Mouse (Mus musculus) CD4-positive, CD25-positive, alpha-beta regulatory T cell, adult 4 months (primary cell): ENCODE results near the gene Dap. TPM values are rescaled to one million over a fixed set of nuclear protein-coding genes. Genes with fewer than 3 reads are reported as not detected.

Experiments used
- ATAC-seq: one replicate; pipeline ENCODE4 v1.8.0; 2017
- polyA plus RNA-seq, 2 experiments: library from polyadenylated mRNA; unstranded; fragments of 100-300 nt; shearing (Covaris generic); gene quantifications; one replicate each; pipeline ENCODE4 v1.2.1; 2017

Dap gene
- 10 to 100 TPM; 61.6 to 81.6 TPM for polyA plus RNA-seq

DNA sequence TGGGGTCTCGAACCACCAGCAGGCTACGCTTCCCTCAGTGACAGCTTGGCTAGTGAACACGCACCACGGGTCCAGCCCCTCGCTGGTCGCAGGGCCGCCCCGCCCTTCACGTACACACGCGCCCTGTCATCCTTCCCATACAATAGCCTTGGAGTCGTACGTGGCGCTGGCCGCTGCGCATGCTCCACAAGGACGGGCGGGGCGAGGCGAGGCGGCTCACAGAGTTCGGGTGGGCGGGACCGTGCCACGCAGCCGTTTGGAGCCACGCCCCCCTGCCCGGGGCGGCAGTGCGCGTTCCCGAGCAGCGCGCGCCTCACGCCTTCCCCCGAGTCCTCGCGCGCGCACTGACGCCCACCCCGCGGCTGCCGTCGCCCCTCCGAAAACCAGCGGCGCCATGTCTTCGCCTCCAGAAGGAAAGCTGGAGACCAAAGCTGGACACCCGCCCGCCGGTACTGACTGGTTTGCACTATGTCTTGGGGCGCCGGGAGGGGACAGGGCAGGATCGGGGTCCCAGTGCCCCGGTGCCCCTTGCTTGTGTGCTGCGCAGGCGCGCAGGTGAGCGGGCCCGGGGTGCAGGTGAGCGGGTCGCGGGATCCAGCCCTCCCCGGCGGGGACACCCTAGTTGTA is at the start of gene Dap:
Dap (plus strand) TSS at position 180 of the 627 bp plus-strand sequence.
- peak; percentile 89 for ATAC-seq

- no peak for ATAC-seq
Measured at GRCm38 (mm10) chr15:31176566-31176965, 47.5 kb upstream of the Dap start.

DNA sequence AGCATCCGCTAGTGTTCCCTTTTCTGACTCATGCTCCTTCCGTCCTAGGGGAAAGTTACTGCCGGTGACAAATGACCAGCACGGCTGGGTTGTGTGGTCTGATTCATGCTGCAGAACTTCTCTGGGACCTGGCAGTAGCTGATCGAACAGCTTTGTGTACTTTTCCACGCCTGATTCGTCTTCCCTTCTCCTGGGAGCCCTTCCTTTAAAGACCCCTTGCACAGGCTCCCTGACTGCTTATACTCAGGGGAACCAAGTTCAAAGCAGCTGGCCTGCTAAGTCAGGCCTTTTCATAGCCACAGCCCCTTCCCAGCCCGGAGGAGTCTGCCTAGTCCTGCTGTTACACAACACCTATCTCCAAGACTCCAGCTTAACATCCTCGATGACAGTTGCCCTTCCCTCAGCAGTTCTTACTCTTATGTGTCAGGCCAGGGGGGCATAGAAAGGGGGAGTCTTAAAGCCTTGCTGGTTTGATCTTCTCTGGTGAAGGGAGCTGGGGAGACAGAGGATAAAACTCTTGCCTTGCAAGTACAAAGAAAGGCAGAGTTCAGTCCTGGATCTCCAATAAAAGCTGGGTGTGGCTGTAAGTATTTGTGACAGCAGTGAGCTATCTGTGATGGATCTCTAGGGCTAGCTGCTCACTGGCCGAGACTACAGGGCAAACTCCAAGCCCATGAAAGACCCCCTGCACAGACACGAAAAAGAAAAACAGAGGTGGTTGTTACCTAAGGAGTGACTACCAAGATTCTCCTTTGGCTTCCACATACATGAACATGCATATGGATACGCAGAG is 39.3 kb upstream of the Dap start:
- no peak for ATAC-seq

DNA sequence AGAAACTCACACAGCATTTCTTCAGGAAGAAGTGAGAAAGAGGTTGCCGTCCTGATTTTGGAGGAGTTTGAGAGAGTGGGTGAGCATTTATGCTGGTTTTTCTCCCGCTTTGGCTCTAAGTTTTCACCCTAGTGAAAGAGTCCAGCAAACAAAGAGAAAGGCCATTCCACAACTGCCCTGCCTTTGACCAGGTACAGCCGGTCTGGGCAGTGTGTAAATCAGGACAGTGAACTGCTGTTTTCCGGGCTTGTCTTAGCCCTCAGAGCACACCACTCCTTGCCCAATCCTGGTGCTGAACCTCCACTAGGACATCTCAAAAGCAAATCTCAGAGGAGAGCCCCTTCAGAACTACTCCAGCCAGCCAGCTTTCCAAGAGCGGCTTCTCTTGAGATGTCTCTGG is 38.6 kb upstream of the Dap start:
- ATAC-seq = no peak

DNA sequence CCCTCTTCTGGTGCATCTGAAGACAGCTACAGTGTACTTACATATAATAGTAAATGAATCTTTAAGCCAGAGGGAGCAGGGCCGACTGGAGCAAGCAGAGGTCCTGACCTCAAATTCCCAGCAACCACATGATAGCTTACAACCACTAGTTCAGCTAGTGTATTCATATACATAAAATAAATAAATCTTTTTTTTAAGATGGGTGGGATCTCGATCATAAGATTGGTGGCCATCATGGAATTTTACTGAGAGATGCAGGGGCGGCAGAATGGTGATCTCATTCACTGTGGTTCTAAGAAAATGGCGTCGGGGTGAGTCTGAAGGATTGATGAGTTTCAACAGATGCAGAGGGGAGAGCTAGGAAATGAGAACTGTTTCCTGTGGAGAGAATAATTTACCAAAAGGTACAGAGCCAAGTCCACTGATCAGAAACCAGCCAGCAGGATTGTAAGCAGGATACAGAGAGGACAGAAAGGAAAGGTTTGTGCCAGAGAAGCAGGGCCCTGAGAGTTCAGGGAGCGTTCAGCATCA is 37.7 kb upstream of the Dap start:
- no peak for ATAC-seq

GRCm38 (mm10) chr15:31192563-31192962 is 31.6 kb upstream of the Dap start:
- no peak for ATAC-seq

DNA sequence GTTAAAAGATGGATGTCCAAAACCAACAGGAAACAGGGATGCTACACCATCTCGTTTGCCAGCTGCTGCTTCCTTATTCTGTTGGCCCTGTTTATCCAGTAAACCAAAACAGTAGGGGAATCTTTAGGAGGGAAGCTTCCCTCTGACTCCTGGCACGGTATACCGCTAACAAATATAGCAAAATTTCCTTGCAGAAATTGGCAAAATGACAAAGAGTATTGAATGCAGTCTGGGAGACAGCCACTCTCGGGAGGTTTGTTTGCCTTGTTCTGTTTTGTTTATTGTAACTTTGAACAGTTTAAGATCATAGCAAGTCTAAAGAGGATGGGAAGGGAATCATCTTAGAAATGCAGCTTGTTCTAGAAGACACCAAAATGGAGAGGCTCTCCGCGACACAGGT is 28.3 kb upstream of the Dap start:
- no peak for ATAC-seq

- no peak for ATAC-seq
Measured at GRCm38 (mm10) chr15:31207346-31208093, 16.6 kb upstream of the Dap start.

DNA sequence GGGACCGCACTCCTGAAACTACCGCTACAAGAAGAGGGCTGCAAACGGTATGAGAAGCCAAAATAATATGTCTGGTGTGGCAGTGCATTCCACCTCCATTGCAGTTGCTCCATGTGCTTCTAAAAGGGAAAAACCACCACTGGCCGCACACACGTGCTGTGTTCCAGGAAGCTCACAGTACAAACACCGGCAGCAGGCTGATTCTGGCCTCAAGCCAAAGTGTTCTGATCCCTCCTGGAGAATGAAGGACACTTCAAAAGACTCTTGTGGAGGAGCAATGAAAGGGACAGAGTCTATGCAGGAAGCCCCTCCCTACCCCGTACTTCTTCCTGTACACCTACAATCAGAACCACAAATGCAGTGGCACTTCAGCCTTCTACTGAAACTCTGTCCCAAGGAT is 12.2 kb upstream of the Dap start:
- no peak for ATAC-seq

- no peak for ATAC-seq
Measured at GRCm38 (mm10) chr15:31213619-31214270, 10.4 kb upstream of the Dap start.

DNA sequence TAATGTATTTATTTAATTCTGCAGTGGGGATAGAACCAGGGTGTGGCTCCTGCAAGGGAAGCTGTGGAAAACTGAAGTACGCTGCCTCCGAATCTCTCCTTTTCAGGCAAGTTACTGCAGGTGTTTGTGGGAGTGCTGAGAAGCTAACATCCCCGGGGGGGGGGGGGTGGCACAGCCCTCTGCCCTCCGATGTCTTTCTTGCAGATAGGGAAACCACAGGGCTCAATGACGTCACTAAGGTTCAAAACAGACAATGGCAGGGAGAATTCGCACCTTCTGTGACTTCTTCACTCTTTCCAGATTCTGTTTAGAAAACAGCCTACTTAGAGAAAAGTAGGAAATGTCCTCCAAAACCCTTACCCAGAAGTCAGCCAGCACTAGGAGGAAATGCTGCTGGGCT is 1.9 kb upstream of the Dap start:
- peak; percentile 30 for ATAC-seq

GRCm38 (mm10) chr15:31223596-31224134 is 449 bp upstream of the Dap start:
- ATAC-seq = no peak

GRCm38 (mm10) chr15:31224806-31225642 is 910 bp downstream of the Dap start:
- peak; percentile 8 for ATAC-seq

GRCm38 (mm10) chr15:31225643-31226325 is 1.7 kb downstream of the Dap start:
- ATAC-seq = peak; percentile 25

DNA sequence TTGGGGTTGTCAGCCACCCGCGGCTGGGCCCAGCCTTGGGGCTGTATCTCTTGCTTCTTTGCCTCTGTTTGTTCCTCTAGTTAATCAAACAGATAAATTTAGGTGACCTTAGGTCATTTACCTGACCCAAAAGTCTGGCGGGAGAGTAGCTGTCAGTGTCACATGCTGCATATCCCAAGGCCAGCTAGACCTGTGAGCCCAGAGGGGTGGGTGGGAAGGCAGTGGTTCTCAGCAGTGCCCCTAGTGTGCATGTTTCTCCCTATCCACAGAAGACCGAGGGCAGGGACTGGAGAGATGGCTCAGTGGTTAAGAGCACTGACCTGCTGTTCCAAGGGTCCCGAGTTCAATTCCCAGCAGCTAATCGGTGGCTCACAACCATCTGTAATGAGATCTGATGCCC is 2.4 kb downstream of the Dap start:
- no peak for ATAC-seq

DNA sequence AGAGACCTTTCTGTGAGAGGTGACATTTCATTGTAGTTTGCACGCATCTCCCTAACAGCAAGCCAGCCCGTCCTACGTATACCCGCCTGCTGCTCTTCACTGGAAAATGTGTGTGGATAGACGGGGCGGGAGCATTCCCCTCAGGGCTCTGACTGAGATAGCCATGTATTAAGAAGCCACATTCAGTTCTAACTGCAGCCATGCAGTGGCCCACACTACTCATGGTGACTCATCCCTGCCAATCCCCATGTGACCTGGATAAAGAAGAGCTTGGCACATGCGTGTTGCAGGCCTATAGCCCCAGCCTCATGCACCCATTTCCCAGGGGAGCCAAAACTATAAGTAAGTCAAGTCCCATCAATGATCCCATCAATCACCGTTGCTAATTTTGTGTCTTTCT is 3.7 kb downstream of the Dap start:
- ATAC-seq = no peak

- ATAC-seq = no peak
Measured at GRCm38 (mm10) chr15:31233006-31233405, 8.9 kb downstream of the Dap start.

DNA sequence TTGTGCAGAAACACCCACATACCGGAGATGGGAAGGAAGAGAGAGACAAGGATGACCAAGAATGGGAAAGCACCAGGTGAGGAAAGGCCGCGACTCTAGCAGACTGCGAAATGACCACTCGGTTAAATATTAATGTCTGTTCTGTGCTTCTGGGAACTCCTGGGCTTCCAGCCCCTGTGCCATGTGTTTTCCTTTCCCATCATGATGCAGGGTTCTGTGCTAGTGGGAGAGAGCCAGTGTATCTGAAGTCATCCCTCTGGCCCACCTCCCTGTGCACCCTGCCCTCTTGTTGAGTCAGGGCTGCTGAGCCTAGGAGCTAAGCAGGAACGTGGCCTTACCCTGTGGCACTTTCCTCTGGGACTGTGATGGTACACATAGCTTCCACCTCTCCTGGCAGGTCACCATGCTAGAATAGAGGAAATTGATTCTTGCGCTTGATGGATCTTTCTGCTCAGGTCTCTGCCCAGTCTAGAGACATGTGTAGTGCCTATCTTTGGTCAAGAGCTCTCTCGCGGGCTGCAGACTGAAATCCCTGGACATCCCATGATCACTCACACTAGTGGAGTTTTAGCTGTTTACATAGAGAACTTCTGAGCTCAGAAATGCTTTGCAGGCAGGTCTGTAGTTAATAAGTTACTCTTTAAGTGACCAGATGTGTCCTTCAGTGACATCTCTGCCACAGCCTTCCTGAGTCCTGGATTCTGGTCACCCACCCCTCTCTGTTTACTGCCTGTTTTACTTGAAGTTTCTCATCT is 11.9 kb downstream of the Dap start:
- ATAC-seq = no peak

DNA sequence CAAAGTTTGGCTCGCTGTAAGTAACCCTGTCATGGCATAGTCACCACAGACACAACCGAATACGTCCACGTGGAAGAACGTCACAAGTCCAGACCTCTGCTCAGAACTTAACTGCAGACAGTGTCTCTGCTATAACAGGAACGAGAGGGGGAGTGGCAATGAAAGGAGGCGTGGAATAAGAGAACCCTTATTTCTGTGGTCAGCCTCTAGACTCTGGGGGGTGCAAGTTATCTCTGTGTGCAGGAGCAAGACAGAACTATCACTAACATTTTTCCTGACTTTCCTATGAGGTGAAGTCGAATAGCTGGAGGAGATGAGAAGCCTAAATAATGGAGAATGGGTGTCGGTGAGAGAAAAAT is 12.4 kb downstream of the Dap start:
- ATAC-seq = no peak

DNA sequence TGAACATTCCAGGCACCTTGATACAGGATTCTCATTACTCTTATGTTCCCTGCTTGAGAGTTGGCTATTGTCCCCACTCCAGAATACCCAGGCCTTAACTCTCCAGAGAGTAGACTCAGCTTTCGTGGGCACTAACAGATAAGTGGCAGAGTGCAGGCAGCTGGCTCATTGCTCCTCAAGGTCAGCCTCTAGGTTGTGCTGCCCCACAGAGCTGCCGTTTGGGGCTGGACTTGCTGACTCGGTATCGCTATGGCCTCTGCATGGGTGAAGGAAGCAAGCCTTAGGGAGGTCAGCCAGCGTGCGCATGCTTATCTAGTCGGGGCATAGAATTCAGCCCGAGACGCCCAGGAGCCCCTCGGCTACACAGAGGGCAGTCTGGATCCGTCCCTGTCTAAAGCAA is 13.3 kb downstream of the Dap start:
- no peak for ATAC-seq
